Mouse (Mus musculus) testis, adult 2 months (tissue): ENCODE measurements around the gene Ippk. TPM values are rescaled to one million over a fixed set of nuclear protein-coding genes. Genes with fewer than 3 reads are reported as not detected.

Experiments
- H3K27ac ChIP-seq: fragments of 200-500 bp; 2 replicates; pipeline ENCODE4 v1.5.1; 2012; ENCODE audit warnings: low read depth, low read length; ENCODE audit not compliant: control insufficient read depth, insufficient read depth
- H3K27me3 ChIP-seq: fragments of 200-500 bp; 2 replicates; pipeline ENCODE4 v1.6.1; 2012; ENCODE audit warnings: mild to moderate bottlenecking, low read length, moderate library complexity; ENCODE audit not compliant: control insufficient read depth, insufficient read depth
- H3K36me3 ChIP-seq: fragments of 200-500 bp; 2 replicates; pipeline ENCODE4 v1.6.1; 2012; ENCODE audit warnings: mild to moderate bottlenecking, low read length; ENCODE audit not compliant: control insufficient read depth, insufficient read depth
- H3K4me1 ChIP-seq: fragments of 200-500 bp; 2 replicates; pipeline ENCODE4 v1.6.1; 2012; ENCODE audit warnings: low read length; ENCODE audit not compliant: control insufficient read depth, insufficient read depth
- H3K4me3 ChIP-seq: fragments of 200-500 bp; 2 replicates; pipeline ENCODE4 v1.5.1; 2012; ENCODE audit warnings: low read depth, mild to moderate bottlenecking, low read length, moderate library complexity, mixed read lengths; ENCODE audit not compliant: control insufficient read depth
- CTCF ChIP-seq: fragments of 200-500 bp; IDR thresholded peaks from 2 replicates; pipeline ENCODE4 v1.5.1; 2012; ENCODE audit warnings: low read depth, mild to moderate bottlenecking, inconsistent platforms, low read length, moderate library complexity; ENCODE audit not compliant: control insufficient read depth, insufficient read depth, insufficient replicate concordance
- POLR2A ChIP-seq: fragments of 200-500 bp; IDR thresholded peaks from 2 replicates; pipeline ENCODE4 v1.6.1; 2012; ENCODE audit warnings: low read depth, mild to moderate bottlenecking, inconsistent platforms, low read length, moderate library complexity; ENCODE audit not compliant: control insufficient read depth
- polyA plus RNA-seq: library from polyadenylated mRNA; depleted of rRNA; stranded (reverse); fragments of >200 nt; gene quantifications from 2 replicates; pipeline ENCODE4 v1.2.3, GENCODE M21; 2012; rRNA removed

The Ippk gene
- polyA plus RNA-seq, 1 experiment = 11.6 TPM

DNA sequence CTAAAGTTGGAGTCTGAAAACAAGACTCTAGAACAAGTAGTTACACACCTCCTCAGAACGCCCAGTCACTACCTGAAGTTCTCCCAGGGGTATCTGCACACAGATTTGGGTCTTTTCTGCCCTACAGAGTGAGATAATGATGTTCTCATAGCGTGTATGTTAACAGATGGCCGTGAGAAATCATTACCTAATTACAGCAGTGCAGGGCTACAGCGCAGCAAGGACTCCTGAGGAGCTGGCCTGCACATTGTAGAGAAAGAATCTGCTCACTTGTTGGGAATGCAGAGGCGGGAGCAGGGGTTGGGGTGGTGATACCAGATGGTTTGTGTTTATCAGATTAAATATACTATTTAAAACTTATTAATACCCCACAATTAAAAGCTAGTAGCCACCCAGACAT lies 59.5 kb downstream of the Ippk start:
- Histone ChIP-seq H3K27ac (peak overlapping the region; percentile 83), H3K36me3 (no peaks in the 10 kb centered on the region), H3K4me3 (no peak overlapping the region), H3K4me1 (no peaks in the 10 kb centered on the region), H3K27me3 (no peaks in the 10 kb centered on the region)
- TF ChIP-seq CTCF = no peak
- no peak for TF ChIP-seq POLR2A

- TF ChIP-seq CTCF = no peak
- TF ChIP-seq POLR2A = no peak
- Histone ChIP-seq H3K36me3 (no peaks in the 10 kb centered on the region), H3K27ac (no peak overlapping the region), H3K27me3 (no peaks in the 10 kb centered on the region), H3K4me1 (no peaks in the 10 kb centered on the region), H3K4me3 (no peak overlapping the region)
Measured at GRCm38 (mm10) chr13:49485388-49485787, 64.3 kb downstream of the Ippk start.

GRCm38 (mm10) chr13:49492376-49493368 lies 71.6 kb downstream of the Ippk start, which contains the start of gene Tes3-ps:
Tes3-ps (plus strand) TSS chr13:49493318.
- no peaks in the 10 kb centered on the region for H3K36me3 ChIP-seq
- TF ChIP-seq CTCF = no peak
- TF ChIP-seq POLR2A = no peak

GRCm38 (mm10) chr13:49504510-49504909 lies 83.5 kb downstream of the Ippk start, which contains the start of gene Ecm2:
Ecm2 (plus strand) TSS chr13:49504810.
- Histone ChIP-seq H3K27ac (peak within 1 kb of the TSS; percentile 73), H3K4me1 (no peaks in the 10 kb centered on the region), H3K27me3 (no peaks in the 10 kb centered on the region), H3K4me3 (no peak within 1 kb of the TSS), H3K36me3 (no peaks in the 10 kb centered on the region)
- TF ChIP-seq POLR2A (no peak), CTCF (no peak)

More at GRCm38 (mm10) chr13:49492376-49493368, 71.6 kb downstream of the Ippk start, which contains the start of gene Tes3-ps:
- Histone ChIP-seq H3K4me1 (no peaks in the 10 kb centered on the region), H3K27ac (no peak within 1 kb of the TSS), H3K4me3 (no peak within 1 kb of the TSS), H3K27me3 (no peaks in the 10 kb centered on the region)

DNA sequence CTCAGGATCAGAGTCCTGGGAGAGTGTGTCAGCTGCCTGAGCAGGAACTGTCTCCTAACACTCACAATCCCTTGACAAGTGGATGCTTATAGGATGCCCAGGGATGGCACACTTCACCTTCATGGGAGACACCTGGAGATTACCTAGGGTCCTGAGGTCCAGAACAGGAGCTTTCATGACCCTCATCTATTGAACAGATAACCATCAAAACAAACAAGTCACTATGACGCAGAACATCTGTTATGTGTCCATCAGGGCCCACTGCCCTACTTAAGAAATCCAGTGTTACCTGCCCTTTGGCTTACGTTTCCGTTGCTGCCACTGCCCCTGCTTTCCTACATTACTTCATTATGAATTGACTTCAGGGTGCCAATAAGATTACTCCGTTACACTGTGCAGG lies 84.7 kb downstream of the Ippk start:
- Histone ChIP-seq H3K4me1 (no peaks in the 10 kb centered on the region), H3K27ac (peak overlapping the region; percentile 73), H3K4me3 (no peak overlapping the region), H3K27me3 (no peaks in the 10 kb centered on the region), H3K36me3 (no peaks in the 10 kb centered on the region)
- no peak for TF ChIP-seq CTCF
- no peak for TF ChIP-seq POLR2A

DNA sequence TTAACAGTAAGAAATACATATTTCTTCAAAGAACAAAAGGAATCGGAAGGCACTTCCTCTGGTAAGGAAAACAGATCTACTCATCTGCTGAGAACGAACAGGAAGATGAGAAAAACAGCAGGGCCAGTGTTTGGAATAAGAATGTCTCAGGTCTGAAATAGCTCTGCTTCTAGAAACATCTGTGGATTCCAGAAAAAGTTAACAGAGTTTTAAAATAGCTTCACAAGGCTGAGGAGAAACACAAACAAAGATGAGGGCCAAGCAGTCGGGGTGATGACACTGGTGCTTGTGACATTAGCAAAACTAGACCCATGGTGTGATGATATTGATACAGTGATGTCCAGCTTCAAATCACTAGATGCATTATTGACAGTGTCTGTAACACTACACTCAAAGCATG lies 86.1 kb downstream of the Ippk start:
- TF ChIP-seq POLR2A = no peak
- TF ChIP-seq CTCF = no peak
- H3K4me1 ChIP-seq = no peaks in the 10 kb centered on the region
- no peaks in the 10 kb centered on the region for H3K27me3 ChIP-seq
- no peak overlapping the region for H3K4me3 ChIP-seq
- H3K27ac ChIP-seq = no peak overlapping the region
- H3K36me3 ChIP-seq = no peaks in the 10 kb centered on the region

Other genes starting within 250 kb of the Ippk start
- gene Ninj1, start 233.8 kb upstream of the Ippk start, polyA plus RNA-seq = 30.9 and 41.5 TPM in 2 replicates
- 22.0 and 28.9 TPM in 2 replicates for gene Card19, start 205.2 kb upstream of the Ippk start, polyA plus RNA-seq
- gene Susd3, start 172.5 kb upstream of the Ippk start, polyA plus RNA-seq = 37.7 and 51.3 TPM in 2 replicates
- 0.56 and 0.60 TPM in 2 replicates for gene Fgd3, start 100.9 kb upstream of the Ippk start, polyA plus RNA-seq
- 42.8 and 44.7 TPM in 2 replicates for gene Bicd2, start 79.7 kb upstream of the Ippk start, polyA plus RNA-seq
- gene Tes3-ps, start 72.1 kb downstream of the Ippk start, polyA plus RNA-seq = 0.45 and 0.62 TPM in 2 replicates
- 0.42 and 0.96 TPM in 2 replicates for gene Ecm2, start 83.6 kb downstream of the Ippk start, polyA plus RNA-seq
- gene Aspn, start 123.2 kb downstream of the Ippk start, polyA plus RNA-seq = 0.08 and 0.30 TPM in 2 replicates
- gene Omd, start 161.2 kb downstream of the Ippk start, polyA plus RNA-seq = 0.12 and 0.20 TPM in 2 replicates
- 1.7 and 2.6 TPM in 2 replicates for gene Ogn, start 186.8 kb downstream of the Ippk start, polyA plus RNA-seq
- gene Cenpp, start 231.5 kb downstream of the Ippk start, polyA plus RNA-seq = 9.4 and 11.2 TPM in 2 replicates
- 18.1 and 23.3 TPM in 2 replicates for gene Nol8, start 231.8 kb downstream of the Ippk start, polyA plus RNA-seq